Mouse (Mus musculus) left cerebral cortex, adult 9 months (tissue): ENCODE measurements around the gene Prph.
"Not testable (repeated sequence)": the region's sequence is repeated elsewhere in the genome, so short reads cannot be mapped to it uniquely, and the experiment has no call there.

Source experiments
- DNase-seq, 2 experiments: peaks; one replicate each; pipeline ENCODE4 v3.0.0; 2022; ENCODE audit warnings: low spot score in 2 of 2

The Prph gene

GRCm38 (mm10) chr15:99076011-99076410 is 21.0 kb downstream of the Prph start:
- DNase-seq, result not testable (repeated sequence)

GRCm38 (mm10) chr15:99078181-99078910 is 23.4 kb downstream of the Prph start:
- no peak for DNase-seq

GRCm38 (mm10) chr15:99079804-99080203 is 24.8 kb downstream of the Prph start:
- no peak for DNase-seq

DNA sequence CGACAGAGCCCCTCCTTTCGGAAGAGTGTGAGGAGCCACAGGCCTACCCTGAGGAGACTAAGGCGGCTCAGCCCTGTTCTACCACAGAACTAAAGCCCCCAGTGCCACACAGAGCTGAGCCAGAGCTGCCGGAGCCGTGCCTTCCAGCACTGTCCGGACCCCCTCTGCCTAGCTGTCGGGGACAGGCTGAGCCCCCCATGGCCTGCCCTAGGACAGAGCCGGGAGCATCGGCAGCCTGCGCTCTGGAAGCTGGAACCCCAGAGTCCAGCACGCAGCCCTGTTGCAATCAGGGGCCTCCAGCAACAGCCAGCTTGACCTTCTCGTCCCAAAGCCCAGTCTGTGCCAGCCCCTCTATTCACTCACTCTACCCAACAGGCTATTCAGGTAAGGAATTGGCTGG is 27.3 kb downstream of the Prph start:
- DNase-seq, result no peak

- no peak for DNase-seq
Observed at GRCm38 (mm10) chr15:99082840-99083239, 27.9 kb downstream of the Prph start.

GRCm38 (mm10) chr15:99083258-99083657 is 28.3 kb downstream of the Prph start:
- DNase-seq, result peak in 1 of 2 experiments; percentile 53

DNA sequence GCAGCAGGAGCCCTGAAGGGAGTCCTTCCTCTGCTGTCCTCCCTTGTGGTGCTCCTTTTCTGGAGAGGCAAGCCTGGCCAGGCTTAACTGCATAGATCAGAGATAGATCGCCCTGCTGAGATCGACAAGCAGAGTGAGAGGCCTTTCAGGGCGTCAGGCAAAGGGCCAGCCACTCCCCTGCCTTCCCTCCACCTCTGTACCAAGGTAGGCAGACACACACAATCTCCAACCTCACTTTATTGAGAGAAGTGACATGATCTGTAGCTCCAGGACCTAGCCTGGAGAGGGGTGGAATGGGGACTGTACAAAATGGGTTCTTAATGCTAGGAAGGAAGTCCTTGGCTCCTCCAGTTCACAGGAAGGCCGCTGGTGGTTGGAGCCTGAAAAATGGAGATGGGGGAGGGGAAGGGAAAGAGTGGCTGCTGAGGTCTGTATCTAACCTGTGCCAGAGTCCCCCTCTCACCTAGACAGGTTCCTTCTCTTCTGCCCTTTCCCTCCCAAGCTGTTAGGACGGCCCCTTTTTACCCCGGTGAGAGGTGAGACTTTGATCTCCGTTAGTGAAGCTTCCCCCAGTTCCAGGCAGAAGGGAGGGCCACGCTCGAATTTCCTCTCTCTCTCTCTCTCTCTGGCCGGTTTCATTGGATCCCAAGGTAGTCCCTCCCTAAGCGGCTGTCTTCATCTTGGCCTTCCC is 29.0 kb downstream of the Prph start:
- no peak for DNase-seq

DNA sequence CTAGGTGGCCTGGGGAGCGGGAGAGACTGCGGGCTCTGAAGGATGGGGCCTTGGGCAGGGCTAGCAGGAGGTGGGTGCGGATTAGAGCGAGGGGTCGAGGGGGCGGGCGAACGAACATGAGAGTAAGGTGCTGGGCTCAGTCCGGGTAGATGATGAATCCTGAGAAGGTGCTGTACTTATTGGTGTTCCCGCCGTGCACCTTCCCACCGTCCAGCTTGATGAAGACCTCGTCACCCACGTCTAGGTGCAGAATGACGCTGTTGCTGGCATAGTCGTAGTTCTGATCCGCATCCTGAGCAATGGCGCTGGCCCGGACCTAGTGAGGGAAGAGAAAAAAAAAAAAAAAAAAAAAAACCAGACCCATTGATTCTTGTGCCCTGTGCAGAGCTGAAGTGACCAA is 29.6 kb downstream of the Prph start:
- DNase-seq, result no peak

- DNase-seq, result no peak
Observed at GRCm38 (mm10) chr15:99085997-99086396, 31.0 kb downstream of the Prph start.

- DNase-seq, result no peak
Observed at GRCm38 (mm10) chr15:99087253-99088075, 32.5 kb downstream of the Prph start, which contains the start of gene C1ql4. TSS of gene C1ql4 (minus strand) at chr15:99087817.

GRCm38 (mm10) chr15:99088292-99088691 is 33.3 kb downstream of the Prph start:
- DNase-seq, result peak in 1 of 2 experiments; percentile 28

- DNase-seq, result no peak
Observed at GRCm38 (mm10) chr15:99089069-99089468, 34.1 kb downstream of the Prph start.

- no peak for DNase-seq
Observed at GRCm38 (mm10) chr15:99092870-99093269, 37.9 kb downstream of the Prph start, which contains the start of gene Dnajc22. TSS of gene Dnajc22 (plus strand) at chr15:99093170.

DNA sequence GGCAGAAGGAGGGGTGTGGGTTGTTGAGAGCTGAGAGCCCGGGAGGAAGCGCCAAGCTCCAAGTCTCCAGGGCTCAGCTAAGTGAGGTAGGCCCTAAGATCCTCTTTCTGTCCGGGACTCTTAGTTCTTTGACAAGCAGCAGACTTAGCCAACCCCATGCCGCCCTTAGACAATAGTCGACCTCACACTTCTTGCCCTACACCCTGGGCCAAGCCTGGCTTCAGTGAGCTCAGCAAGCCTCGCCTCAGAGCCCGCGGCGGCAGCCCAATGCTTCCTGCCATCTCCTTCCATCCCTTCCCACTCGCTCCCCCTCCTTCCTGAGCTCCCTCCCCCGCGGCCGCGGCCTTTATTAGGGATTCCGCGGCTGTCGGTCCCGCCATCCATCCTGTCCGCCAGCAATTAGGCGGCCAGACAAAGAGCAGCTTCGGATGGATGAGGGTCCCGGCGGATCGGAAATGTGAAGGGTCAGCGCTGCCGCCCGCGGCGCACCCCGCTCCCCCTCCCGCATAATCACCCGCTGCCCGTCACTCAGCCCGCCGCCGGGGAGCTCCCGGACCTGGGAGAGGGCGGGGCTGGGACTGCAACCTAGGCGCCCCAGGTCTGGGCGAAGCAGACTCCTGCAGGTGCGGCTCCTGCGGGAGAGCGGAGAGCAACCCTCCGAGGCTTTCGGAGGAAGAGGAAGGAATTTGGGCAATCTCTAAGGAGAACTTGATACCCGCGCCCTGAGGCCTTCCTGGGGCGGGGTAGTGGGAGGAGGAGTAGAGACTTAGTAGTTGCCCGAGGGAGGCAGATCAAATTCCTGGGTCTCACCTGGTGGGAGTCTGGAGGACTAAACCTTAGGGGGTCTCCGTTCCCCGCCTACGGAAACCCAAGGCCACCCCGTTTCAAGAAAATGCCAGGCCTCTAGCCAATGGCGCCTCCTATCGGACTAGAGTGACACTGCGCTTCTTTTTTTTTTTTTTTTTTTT is 38.6 kb downstream of the Prph start:
- no peak for DNase-seq

DNA sequence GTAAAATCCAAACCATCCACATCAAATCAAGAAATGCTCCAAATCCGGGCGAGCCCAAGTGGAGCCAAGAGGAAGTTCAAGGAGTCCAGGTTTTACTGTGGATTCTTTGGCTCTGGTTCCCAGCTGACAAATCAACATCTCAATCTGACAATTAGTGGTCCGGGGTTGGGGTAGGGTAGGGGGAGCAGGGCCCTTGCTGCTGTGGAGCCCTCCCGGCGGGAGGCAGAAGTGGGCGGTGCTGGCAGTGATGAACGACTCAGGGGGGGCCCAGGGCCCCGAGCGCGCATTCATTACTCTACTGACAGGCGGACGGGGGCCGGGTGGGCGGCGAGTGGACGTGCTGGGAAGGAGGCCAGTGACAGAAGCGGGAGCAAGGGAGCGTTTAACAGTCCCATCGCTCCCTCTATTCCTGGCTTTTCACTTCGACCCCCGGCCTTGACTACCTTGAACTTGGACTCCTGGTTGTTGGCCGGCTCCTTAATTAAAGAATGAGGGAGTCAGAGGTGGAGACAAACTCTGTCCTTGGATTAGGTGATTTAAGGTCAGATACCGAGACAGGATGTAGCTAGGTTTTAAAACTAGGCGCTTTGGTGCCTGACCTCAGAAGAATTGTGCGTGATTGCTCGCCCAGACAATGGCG is 39.8 kb downstream of the Prph start:
- DNase-seq, result no peak

DNA sequence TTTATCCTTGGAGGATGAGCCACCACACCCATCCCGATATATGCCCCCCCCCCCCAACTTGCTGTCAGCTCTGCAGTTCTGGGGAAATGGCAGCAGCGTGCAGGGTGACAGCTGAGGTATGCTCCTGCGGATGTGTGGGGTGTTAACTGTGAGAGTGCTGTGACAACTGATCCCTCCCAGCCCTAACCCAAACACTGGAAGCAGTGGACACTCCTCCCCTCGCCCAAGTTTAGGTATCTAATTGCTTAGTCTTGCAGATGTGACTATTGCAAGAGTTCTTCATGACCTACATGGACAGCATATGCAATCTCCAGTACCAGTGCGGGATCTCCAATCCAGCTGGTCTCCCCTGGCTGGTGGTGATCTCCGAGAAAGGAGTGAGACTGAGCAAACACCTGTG is 40.4 kb downstream of the Prph start:
- no peak for DNase-seq

DNA sequence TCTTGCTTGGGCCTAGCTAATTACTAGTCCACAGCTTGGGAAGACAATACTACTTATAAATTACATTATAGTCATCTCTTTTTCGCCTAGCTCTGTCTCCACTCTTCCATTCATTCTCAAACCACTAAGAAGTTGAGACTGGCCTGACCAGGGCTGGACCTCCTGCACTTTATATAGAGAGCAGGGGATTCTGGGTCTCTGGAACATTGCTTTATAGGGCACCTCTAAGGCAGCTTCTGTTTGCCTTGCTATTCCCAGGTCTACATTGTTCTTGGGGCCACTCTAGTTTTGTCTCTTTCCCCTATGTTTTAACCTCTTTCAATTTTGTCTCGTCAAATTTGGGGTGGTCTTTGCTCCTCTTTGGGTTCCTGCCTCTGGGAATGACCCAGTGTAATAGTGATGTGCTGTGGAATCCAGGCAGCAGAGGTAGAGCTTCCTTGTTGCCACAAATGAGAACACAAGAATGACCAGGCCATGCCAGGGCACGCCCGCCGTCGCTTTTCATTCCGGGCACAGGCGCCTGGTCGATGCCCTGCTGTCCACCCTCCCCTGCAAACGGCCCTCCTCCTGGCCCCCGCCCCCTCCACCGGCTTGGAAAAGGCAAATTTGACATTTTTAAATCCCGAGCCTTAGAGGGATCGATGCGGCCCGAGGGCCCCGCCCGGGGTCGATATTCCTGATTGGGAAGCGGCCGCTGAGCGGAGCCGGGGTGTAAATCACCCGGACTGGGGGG is 41.3 kb downstream of the Prph start:
- DNase-seq, result no peak

DNA sequence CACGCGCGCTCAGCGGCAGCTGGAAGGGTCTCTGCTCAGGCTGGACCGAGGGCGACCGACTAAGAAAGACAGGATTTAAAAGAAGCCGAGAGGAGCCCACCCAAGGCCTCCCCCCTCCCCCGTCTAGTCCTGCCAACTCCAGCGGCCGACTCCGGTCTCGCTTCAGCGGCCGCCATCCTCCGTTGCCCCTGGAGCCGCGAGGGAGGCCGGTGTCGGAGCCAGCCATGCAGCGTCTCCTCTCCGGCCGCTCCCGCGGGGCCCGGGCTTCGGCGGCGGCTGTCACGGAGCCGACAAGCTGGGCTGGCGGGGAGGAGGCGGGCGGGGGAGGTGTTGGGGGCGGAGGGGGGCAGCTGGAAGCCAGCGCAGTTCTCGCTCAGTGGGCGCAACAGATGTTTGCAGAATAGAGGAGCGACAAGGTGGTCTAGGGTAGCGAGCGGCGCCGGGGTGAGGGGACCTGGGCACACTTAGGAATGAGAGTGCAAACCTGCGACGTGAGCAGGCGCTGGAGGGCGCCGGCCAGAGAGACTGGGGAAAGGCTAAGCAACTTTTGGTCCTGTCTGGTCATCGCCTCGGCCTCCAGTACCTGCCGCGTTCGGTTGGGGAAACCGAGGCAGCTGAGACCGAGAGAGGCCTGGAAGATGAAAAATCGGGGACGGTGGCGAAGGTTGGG is 42.0 kb downstream of the Prph start:
- no peak for DNase-seq

GRCm38 (mm10) chr15:99097840-99098492 is 43.0 kb downstream of the Prph start:
- DNase-seq, result no peak
